Mouse (Mus musculus) liver, embryonic 16.5 days (tissue): ENCODE results near the gene Tsnaxip1. TPM values are rescaled to one million over a fixed set of nuclear protein-coding genes. Genes with fewer than 3 reads are reported as not detected.

Experiments used
- ATAC-seq: fragments of 200-750 bp; cut with Nextera tagmentation; 2 replicates; pipeline ENCODE4 v1.8.0; 2017; ENCODE audit warnings: low read depth, mild to moderate bottlenecking, moderate number of reproducible peaks, moderate library complexity
- H3K27ac ChIP-seq: fragments of 300-500 bp; sonication (generic); 2 replicates; pipeline ENCODE4 v1.5.1; 2014; ENCODE audit warnings: mild to moderate bottlenecking, low read length
- H3K27me3 ChIP-seq: fragments of 300-500 bp; sonication (generic); 2 replicates; pipeline ENCODE4 v1.6.1; 2014; ENCODE audit warnings: low read depth, low read length, mixed read lengths; ENCODE audit not compliant: control insufficient read depth, insufficient read depth
- H3K36me3 ChIP-seq: fragments of 300-500 bp; sonication (generic); 2 replicates; pipeline ENCODE4 v1.6.1; 2014; ENCODE audit warnings: mild to moderate bottlenecking; ENCODE audit not compliant: control insufficient read depth, insufficient read depth
- H3K4me1 ChIP-seq: fragments of 300-500 bp; sonication (generic); 2 replicates; pipeline ENCODE4 v1.6.1; 2014; ENCODE audit warnings: low read depth, low read length, mixed read lengths; ENCODE audit not compliant: control insufficient read depth
- H3K4me2 ChIP-seq: fragments of 300-500 bp; sonication (generic); 2 replicates; pipeline ENCODE4 v1.6.1; 2014; ENCODE audit warnings: low read depth, low read length, mixed read lengths
- H3K4me3 ChIP-seq: fragments of 300-500 bp; sonication (generic); 2 replicates; pipeline ENCODE4 v1.5.1; 2014; ENCODE audit warnings: low read depth, mild to moderate bottlenecking, low read length
- H3K9ac ChIP-seq: fragments of 300-500 bp; sonication (generic); 2 replicates; pipeline ENCODE4 v1.6.1; 2014; ENCODE audit warnings: low read depth, low read length
- H3K9me3 ChIP-seq: fragments of 300-500 bp; sonication (generic); replicated peaks from 2 replicates; pipeline ENCODE4 v1.6.1; 2016; ENCODE audit warnings: low read length; ENCODE audit not compliant: control insufficient read depth
- WGBS: fragments of 180-500 bp; shearing (Covaris S2); extraction: QIAGEN DNeasy Blood & Tissue Kit; methylation state at CpG from one replicate; pipeline ENCODE4 v1.1.7; 2014; ENCODE audit not compliant: insufficient replicate concordance; 5-methylcytosine and 5-hydroxymethylcytosine counted together
- polyA plus RNA-seq: library from polyadenylated mRNA; unstranded; fragments of >200 nt; fragmentation: Nextera tagmentation; extraction: Ambion mirVana; gene quantifications from 2 replicates; pipeline ENCODE4 v1.2.1, GENCODE M21; 2015

Gene Tsnaxip1
- polyA plus RNA-seq, 1 experiment from 2014 or later: 0.07 TPM

DNA sequence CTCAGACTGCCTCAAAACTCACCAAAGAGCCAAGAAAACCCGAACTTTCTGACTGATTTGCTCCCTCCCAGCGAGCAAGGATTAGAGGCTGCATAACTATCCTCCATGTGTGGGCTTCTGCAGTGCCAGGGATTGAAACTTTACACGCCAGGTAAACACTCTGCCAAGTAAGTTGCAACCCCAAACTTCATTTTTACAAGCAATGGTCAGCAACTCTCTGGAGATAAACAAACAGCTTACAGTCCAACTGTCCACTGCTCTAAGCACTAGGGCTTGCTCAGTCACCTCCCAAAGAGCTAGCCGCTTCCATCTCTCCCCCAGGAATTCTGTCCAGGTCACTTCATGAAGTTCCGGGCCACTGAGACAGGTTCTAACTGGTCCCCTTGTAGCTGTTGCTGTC is 29.1 kb upstream of the Tsnaxip1 start:
- 83% methylated on average over 5 of the region's 5 CpGs for WGBS
- peak overlapping the region; percentile 99 for H3K27ac ChIP-seq
- H3K36me3 ChIP-seq: peaks cover 39% of the 10 kb centered on the region
- H3K27me3 ChIP-seq: no peaks in the 10 kb centered on the region
- peak overlapping the region; percentile 75; the same call in 1 of the 2 replicates for H3K4me2 ChIP-seq
- peaks cover 81% of the 10 kb centered on the region for H3K4me1 ChIP-seq
- ATAC-seq: no peak
- H3K9ac ChIP-seq: peak overlapping the region; percentile 0; the same call in 1 of the 2 replicates
- H3K4me3 ChIP-seq: no peak overlapping the region
- H3K9me3 ChIP-seq: no peaks in the 10 kb centered on the region

DNA sequence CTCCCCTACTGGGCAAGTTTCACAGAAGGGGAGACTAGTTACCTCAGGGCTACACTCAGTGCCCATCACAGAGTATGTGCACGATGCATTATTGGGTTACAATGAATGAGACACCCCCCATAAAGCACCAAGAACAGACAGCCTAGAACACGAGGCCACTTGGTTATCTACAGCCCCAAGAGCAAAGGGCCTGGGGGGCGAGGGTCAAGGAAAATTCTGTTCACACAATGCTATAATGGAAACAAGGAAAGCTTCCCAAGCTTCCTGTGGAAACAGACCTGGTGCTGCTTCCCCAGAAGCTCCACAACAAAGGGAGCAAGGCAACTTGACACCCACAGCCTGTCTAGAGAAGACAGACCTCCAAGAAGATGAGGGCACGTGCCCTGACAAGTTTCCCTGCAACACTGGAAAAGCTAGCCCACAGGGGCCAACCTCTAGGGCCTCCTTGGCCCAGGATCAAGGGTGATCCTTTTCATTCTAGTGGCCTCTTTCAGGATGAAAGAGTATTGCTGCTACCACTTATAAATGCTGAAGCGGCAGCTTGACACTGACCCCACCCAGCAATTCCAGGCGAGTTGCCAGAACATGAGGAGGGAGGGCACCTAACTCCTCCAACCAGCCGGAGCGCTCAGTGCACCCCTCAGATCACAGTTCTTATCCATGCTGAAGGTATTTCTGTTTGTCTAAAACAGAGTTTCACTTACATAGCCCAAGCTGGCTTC is 28.3 kb upstream of the Tsnaxip1 start:
- peak overlapping the region; percentile 69 for H3K9ac ChIP-seq
- H3K4me2 ChIP-seq: peak overlapping the region; percentile 75
- peaks cover 79% of the 10 kb centered on the region for H3K4me1 ChIP-seq
- peaks cover 43% of the 10 kb centered on the region for H3K36me3 ChIP-seq
- no peaks in the 10 kb centered on the region for H3K27me3 ChIP-seq
- peak overlapping the region; percentile 50 for H3K4me3 ChIP-seq
- H3K27ac ChIP-seq: peak overlapping the region; percentile 99
- H3K9me3 ChIP-seq: no peaks in the 10 kb centered on the region
- WGBS: 35% methylated on average over 8 of the region's 8 CpGs
- ATAC-seq: peak; percentile 44

DNA sequence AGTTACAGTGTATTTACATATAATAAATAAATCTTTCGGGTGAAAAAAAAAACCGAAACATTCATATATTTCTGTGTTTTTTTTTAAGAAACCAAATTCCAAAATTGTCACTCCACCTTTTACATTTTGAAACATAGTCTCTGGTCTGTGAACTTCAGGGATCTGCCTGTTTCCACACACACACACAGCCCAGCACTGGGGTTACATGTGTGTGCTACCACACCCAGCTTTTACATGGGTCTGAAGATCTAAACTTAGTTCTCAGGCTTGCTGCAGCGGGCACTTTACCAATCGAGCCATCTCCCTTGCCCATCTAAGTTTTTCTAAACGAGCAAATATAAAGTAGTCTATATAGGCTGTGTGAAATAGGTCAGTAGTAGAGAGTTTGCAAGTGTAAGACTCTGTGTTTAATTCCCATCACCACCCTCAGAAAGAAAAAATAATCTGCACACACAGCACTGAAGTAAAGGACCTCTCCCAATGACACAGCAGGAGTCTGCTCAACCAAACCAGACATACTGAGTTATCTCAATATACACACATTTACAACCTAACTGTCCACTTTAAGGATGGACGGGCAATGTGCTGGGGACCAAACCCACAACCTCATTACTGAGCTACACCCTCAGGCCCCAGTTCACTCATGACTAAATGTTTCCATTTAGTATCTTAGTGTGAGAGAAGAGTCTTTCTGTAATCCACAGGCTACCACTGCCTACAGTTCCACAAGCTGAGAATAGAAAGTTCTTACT is 26.2 kb upstream of the Tsnaxip1 start:
- peak overlapping the region; percentile 99 for H3K27ac ChIP-seq
- peaks cover 45% of the 10 kb centered on the region for H3K36me3 ChIP-seq
- no peaks in the 10 kb centered on the region for H3K9me3 ChIP-seq
- H3K4me3 ChIP-seq: peak overlapping the region; percentile 50
- peak overlapping the region; percentile 75 for H3K4me2 ChIP-seq
- ATAC-seq: peak; percentile 95
- WGBS: 32% methylated on average over 6 of the region's 6 CpGs
- H3K4me1 ChIP-seq: peaks cover 77% of the 10 kb centered on the region
- peak overlapping the region; percentile 69 for H3K9ac ChIP-seq
- H3K27me3 ChIP-seq: no peaks in the 10 kb centered on the region

DNA sequence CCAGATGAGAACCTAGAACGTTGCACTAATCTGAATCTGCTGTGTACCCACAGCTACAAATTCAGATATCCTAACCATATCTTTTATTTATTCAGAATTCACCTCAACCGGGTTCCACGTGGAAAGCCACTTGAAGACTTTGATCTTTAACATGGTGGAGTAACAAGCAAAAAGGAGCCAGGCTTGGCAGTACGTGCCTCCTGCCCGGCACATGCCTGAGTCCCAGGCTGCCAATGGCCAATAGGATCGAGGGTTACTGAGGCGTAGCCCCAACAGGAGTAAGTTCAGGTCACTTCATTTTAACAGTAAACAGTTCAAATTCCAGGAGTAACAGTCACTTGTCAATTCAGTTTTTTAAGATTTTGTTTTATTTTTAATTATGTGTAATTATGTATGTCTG is 22.7 kb upstream of the Tsnaxip1 start:
- Histone ChIP-seq H3K36me3 (peaks cover 57% of the 10 kb centered on the region), H3K4me2 (no peak overlapping the region), H3K27me3 (no peaks in the 10 kb centered on the region), H3K4me3 (no peak overlapping the region), H3K9me3 (no peaks in the 10 kb centered on the region), H3K4me1 (peaks cover 77% of the 10 kb centered on the region), H3K27ac (peak overlapping the region; percentile 66), H3K9ac (peak overlapping the region; percentile 31)
- ATAC-seq: no peak
- WGBS: 81% methylated on average over 7 of the region's 7 CpGs

DNA sequence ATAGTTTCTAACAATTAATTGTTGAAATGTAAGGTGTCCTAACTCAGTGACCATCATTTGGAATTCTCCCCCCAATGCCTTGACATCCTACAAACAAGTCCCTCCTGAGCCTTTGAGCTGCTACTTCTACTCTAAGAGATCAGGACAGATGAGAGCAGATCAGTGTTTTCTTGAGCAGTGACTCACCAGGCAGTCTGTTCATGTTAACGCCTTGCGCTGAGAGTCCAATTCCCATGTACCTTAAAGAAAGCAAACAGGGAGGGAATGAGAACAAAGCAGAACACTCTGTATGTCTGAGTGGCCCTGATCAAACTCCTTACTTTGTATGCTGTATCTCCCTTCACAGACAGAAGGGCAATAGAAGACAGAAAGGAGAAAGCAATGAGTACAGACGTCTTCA is 22.2 kb upstream of the Tsnaxip1 start:
- no peak overlapping the region for H3K9ac ChIP-seq
- WGBS: 72% methylated on average over 3 of the region's 3 CpGs
- no peak overlapping the region for H3K4me3 ChIP-seq
- H3K27ac ChIP-seq: peak overlapping the region; percentile 66
- no peak for ATAC-seq
- peaks cover 58% of the 10 kb centered on the region for H3K36me3 ChIP-seq
- H3K27me3 ChIP-seq: no peaks in the 10 kb centered on the region
- no peaks in the 10 kb centered on the region for H3K9me3 ChIP-seq
- H3K4me2 ChIP-seq: no peak overlapping the region
- H3K4me1 ChIP-seq: peaks cover 74% of the 10 kb centered on the region

DNA sequence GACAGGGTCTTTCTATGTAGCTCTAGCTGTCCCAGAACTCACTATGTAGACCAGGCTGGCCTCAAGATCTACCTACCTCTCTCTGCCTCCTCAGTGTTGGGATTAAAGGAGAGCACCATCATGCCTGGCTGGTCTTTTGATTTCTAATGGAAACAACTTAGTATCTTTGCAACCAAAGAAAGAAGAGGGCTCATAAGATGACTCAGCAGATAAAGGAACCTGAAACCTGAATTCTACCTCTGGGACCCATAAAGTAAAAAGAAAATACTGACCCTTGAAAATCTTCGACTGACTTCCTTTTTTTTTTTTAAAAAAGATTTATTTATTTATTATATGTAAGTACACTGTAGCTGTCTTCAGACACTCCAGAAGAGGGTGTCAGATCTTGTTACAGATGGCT is 21.6 kb upstream of the Tsnaxip1 start:
- H3K9ac ChIP-seq: no peak overlapping the region
- 30% methylated on average over 1 of the region's 1 CpGs for WGBS

DNA sequence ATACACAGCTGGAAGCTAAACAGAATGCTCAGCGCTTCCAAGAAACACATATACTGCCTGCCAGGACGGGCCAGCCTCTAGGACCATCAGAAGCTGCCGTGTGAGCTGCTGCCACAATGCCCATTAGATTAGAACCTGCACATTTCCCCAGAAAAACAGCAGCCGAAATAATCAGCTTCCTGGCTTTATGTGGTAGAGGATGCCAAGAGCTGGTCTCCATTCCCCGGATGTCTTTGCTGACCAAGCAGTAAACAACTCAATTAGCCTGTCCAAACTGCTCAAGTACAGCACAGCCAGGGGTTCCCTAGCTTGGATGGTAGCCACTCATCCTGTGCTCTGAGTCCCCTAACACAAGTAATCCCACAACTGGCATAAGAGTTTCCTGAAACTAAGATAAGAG is 19.8 kb upstream of the Tsnaxip1 start:
- H3K9me3 ChIP-seq: no peaks in the 10 kb centered on the region
- H3K4me2 ChIP-seq: no peak overlapping the region
- ATAC-seq: no peak
- H3K36me3 ChIP-seq: peaks cover 74% of the 10 kb centered on the region
- peaks cover 83% of the 10 kb centered on the region for H3K4me1 ChIP-seq
- H3K27me3 ChIP-seq: no peaks in the 10 kb centered on the region
- WGBS: 80% methylated on average over 5 of the region's 5 CpGs
- H3K4me3 ChIP-seq: no peak overlapping the region
- peak overlapping the region; percentile 39 for H3K27ac ChIP-seq
- H3K9ac ChIP-seq: no peak overlapping the region

More for the DNA sequence above, 21.6 kb upstream of the Tsnaxip1 start:
- no peaks in the 10 kb centered on the region for H3K9me3 ChIP-seq
- H3K4me2 ChIP-seq: no peak overlapping the region
- H3K27ac ChIP-seq: peak overlapping the region; percentile 73
- H3K4me3 ChIP-seq: no peak overlapping the region
- H3K27me3 ChIP-seq: no peaks in the 10 kb centered on the region
- peaks cover 60% of the 10 kb centered on the region for H3K36me3 ChIP-seq
- no peak for ATAC-seq
- H3K4me1 ChIP-seq: peaks cover 74% of the 10 kb centered on the region

DNA sequence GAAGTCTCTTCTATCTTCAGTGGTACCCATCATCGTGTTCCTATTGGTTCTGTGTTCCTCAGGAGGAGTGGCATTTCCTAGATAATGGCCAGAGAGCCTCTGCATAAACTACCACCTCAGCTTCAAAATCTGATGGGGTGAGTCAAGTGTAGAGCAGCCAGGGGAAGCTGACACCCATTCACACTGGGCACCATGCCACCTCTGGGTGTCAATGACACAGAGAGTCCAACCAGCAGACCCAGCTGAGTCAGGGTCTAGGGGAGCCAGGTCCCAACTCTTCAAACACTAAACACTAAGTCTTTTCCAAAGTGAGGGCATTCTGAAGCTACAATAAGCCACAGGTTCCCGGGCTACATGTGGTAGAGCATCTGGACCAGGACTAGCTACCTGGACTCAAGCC is 19.1 kb upstream of the Tsnaxip1 start:
- Histone ChIP-seq H3K9me3 (no peaks in the 10 kb centered on the region), H3K4me1 (peaks cover 83% of the 10 kb centered on the region), H3K4me3 (no peak overlapping the region), H3K9ac (no peak overlapping the region), H3K27ac (peak overlapping the region; percentile 39), H3K27me3 (no peaks in the 10 kb centered on the region), H3K36me3 (peaks cover 75% of the 10 kb centered on the region), H3K4me2 (no peak overlapping the region)
- ATAC-seq: 0 out of 2 replicates have a peak, but pooled peaks have one; percentile 6
- WGBS: 77% methylated on average over 2 of the region's 2 CpGs
